Mouse (Mus musculus): ENCODE results near the gene Osbpl2. TPM values are rescaled to one million over a fixed set of nuclear protein-coding genes. Genes with fewer than 3 reads are reported as not detected.
A peak's percentile ranks its signal among the peaks of the same experiment; 100 is the strongest.

Gene Osbpl2
- polyA plus RNA-seq, 1 experiment from 2014 or later, result 24.9 TPM

- Histone ChIP-seq H3K9me3 (no peaks in the 10 kb centered on the region), H3K4me3 (no peak overlapping the region), H3K4me1 (peaks cover 36% of the 10 kb centered on the region), H3K27me3 (replicated peaks; ENCODE audit: low read depth, poor library complexity, severe bottlenecking) (peaks cover 11% of the 10 kb centered on the region; the same call in 1 of the 2 replicates), H3K36me3 (replicated peaks) (no peaks in the 10 kb centered on the region), H3K27ac (replicated peaks) (no peak overlapping the region)
- no peak for DNase-seq (ENCODE audit: low spot score)
- 62% methylated on average over 17 of the region's 17 CpGs for WGBS
These were observed 4.9 kb upstream of the Osbpl2 start for GRCm38 (mm10) chr2:180113909-180114890.

GRCm38 (mm10) chr2:180115279-180115678 lies 3.8 kb upstream of the Osbpl2 start:
- H3K27ac ChIP-seq (replicated peaks), result no peak overlapping the region

GRCm38 (mm10) chr2:180116081-180116493 lies 3.0 kb upstream of the Osbpl2 start:
- Histone ChIP-seq H3K36me3 (replicated peaks) (no peaks in the 10 kb centered on the region), H3K4me1 (peaks cover 44% of the 10 kb centered on the region), H3K27ac (replicated peaks) (peak overlapping the region; percentile 75; the same call in 1 of the 2 replicates), H3K27me3 (replicated peaks; ENCODE audit: low read depth, poor library complexity, severe bottlenecking) (peaks cover 8% of the 10 kb centered on the region; the same call in 1 of the 2 replicates), H3K4me3 (no peak overlapping the region), H3K9me3 (no peaks in the 10 kb centered on the region)
- no peak for DNase-seq (ENCODE audit: low spot score)
- WGBS, result 78% methylated on average over 10 of the region's 10 CpGs

More at GRCm38 (mm10) chr2:180115279-180115678, 3.8 kb upstream of the Osbpl2 start:
- H3K4me3 ChIP-seq, result no peak overlapping the region
- H3K27me3 ChIP-seq (replicated peaks; ENCODE audit: low read depth, poor library complexity, severe bottlenecking), result peaks cover 10% of the 10 kb centered on the region; the same call in 1 of the 2 replicates
- no peaks in the 10 kb centered on the region for H3K36me3 ChIP-seq (replicated peaks)
- no peaks in the 10 kb centered on the region for H3K9me3 ChIP-seq
- 56% methylated on average over 6 of the region's 6 CpGs for WGBS
- no peak for DNase-seq (ENCODE audit: low spot score)
- H3K4me1 ChIP-seq, result peaks cover 43% of the 10 kb centered on the region

- Histone ChIP-seq H3K36me3 (replicated peaks) (no peaks in the 10 kb centered on the region), H3K27me3 (replicated peaks; ENCODE audit: low read depth, poor library complexity, severe bottlenecking) (peaks cover 8% of the 10 kb centered on the region; the same call in 1 of the 2 replicates), H3K27ac (replicated peaks) (peak overlapping the region; percentile 75), H3K9me3 (no peaks in the 10 kb centered on the region), H3K4me1 (peaks cover 44% of the 10 kb centered on the region), H3K4me3 (peak overlapping the region; percentile 77)
- 73% methylated on average over 8 of the region's 8 CpGs for WGBS
- DNase-seq (ENCODE audit: low spot score), result no peak
These were observed 2.2 kb upstream of the Osbpl2 start for GRCm38 (mm10) chr2:180116741-180117484.

GRCm38 (mm10) chr2:180117485-180118194 lies 1.5 kb upstream of the Osbpl2 start:
- peaks cover 44% of the 10 kb centered on the region for H3K4me1 ChIP-seq
- no peaks in the 10 kb centered on the region for H3K9me3 ChIP-seq
- H3K36me3 ChIP-seq (replicated peaks), result no peaks in the 10 kb centered on the region
- H3K4me3 ChIP-seq, result peak overlapping the region; percentile 77
- DNase-seq (ENCODE audit: low spot score), result peak; percentile 69
- peak overlapping the region; percentile 75 for H3K27ac ChIP-seq (replicated peaks)
- H3K27me3 ChIP-seq (replicated peaks; ENCODE audit: low read depth, poor library complexity, severe bottlenecking), result peaks cover 8% of the 10 kb centered on the region; the same call in 1 of the 2 replicates
- 9% methylated on average over 13 of the region's 13 CpGs for WGBS

- peaks cover 10% of the 10 kb centered on the region for H3K36me3 ChIP-seq (replicated peaks)
- peaks cover 44% of the 10 kb centered on the region for H3K4me1 ChIP-seq
- DNase-seq (ENCODE audit: low spot score), result peak; percentile 65
- peak overlapping the region; percentile 77 for H3K4me3 ChIP-seq
- H3K27me3 ChIP-seq (replicated peaks; ENCODE audit: low read depth, poor library complexity, severe bottlenecking), result peaks cover 8% of the 10 kb centered on the region; the same call in 1 of the 2 replicates
- 1% methylated on average over 68 of the region's 68 CpGs for WGBS
- peak overlapping the region; percentile 81 for H3K27ac ChIP-seq (replicated peaks)
- 0 out of 2 replicates have a peak, but pooled peaks cover 3% of the 10 kb centered on the region for H3K9me3 ChIP-seq
These were observed 559 bp downstream of the Osbpl2 start for GRCm38 (mm10) chr2:180119439-180120291.

- no peak overlapping the region for H3K27ac ChIP-seq (replicated peaks)
- WGBS, result 72% methylated on average over 5 of the region's 5 CpGs
- DNase-seq (ENCODE audit: low spot score), result no peak
- H3K9me3 ChIP-seq, result 0 out of 2 replicates have a peak, but pooled peaks cover 3% of the 10 kb centered on the region
- H3K4me1 ChIP-seq, result peaks cover 43% of the 10 kb centered on the region
- peaks cover 10% of the 10 kb centered on the region for H3K36me3 ChIP-seq (replicated peaks)
- peaks cover 8% of the 10 kb centered on the region; the same call in 1 of the 2 replicates for H3K27me3 ChIP-seq (replicated peaks; ENCODE audit: low read depth, poor library complexity, severe bottlenecking)
- peak overlapping the region; percentile 77 for H3K4me3 ChIP-seq
These were observed 1.2 kb downstream of the Osbpl2 start for GRCm38 (mm10) chr2:180120292-180120761.

GRCm38 (mm10) chr2:180124192-180124591 lies 5.1 kb downstream of the Osbpl2 start:
- Histone ChIP-seq H3K36me3 (replicated peaks) (peaks cover 10% of the 10 kb centered on the region), H3K4me3 (no peak overlapping the region), H3K27me3 (replicated peaks; ENCODE audit: low read depth, poor library complexity, severe bottlenecking) (no peaks in the 10 kb centered on the region), H3K27ac (replicated peaks) (no peak overlapping the region), H3K4me1 (peaks cover 31% of the 10 kb centered on the region), H3K9me3 (0 out of 2 replicates have a peak, but pooled peaks cover 3% of the 10 kb centered on the region)
- 79% methylated on average over 2 of the region's 2 CpGs for WGBS
- no peak for DNase-seq (ENCODE audit: low spot score)

GRCm38 (mm10) chr2:180126195-180126594 lies 7.1 kb downstream of the Osbpl2 start:
- DNase-seq (ENCODE audit: low spot score), result no peak
- Histone ChIP-seq H3K27me3 (replicated peaks; ENCODE audit: low read depth, poor library complexity, severe bottlenecking) (no peaks in the 10 kb centered on the region), H3K4me1 (peaks cover 23% of the 10 kb centered on the region), H3K27ac (replicated peaks) (no peak overlapping the region), H3K36me3 (replicated peaks) (peaks cover 10% of the 10 kb centered on the region), H3K4me3 (no peak overlapping the region), H3K9me3 (0 out of 2 replicates have a peak, but pooled peaks cover 3% of the 10 kb centered on the region)
- 21% methylated on average over 4 of the region's 4 CpGs for WGBS

- Histone ChIP-seq H3K36me3 (replicated peaks) (peaks cover 10% of the 10 kb centered on the region), H3K27me3 (replicated peaks; ENCODE audit: low read depth, poor library complexity, severe bottlenecking) (no peaks in the 10 kb centered on the region), H3K4me3 (no peak overlapping the region), H3K9me3 (0 out of 2 replicates have a peak, but pooled peaks cover 3% of the 10 kb centered on the region), H3K4me1 (peaks cover 23% of the 10 kb centered on the region), H3K27ac (replicated peaks) (no peak overlapping the region)
- WGBS, result 57% methylated on average over 1 of the region's 1 CpGs
- no peak for DNase-seq (ENCODE audit: low spot score)
These were observed 8.6 kb downstream of the Osbpl2 start for GRCm38 (mm10) chr2:180127675-180128074.

GRCm38 (mm10) chr2:180133231-180133630 lies 14.1 kb downstream of the Osbpl2 start:
- H3K4me3 ChIP-seq, result no peak overlapping the region
- H3K36me3 ChIP-seq (replicated peaks), result peaks cover 1% of the 10 kb centered on the region
- H3K27ac ChIP-seq (replicated peaks), result no peak overlapping the region
- H3K27me3 ChIP-seq (replicated peaks; ENCODE audit: low read depth, poor library complexity, severe bottlenecking), result no peaks in the 10 kb centered on the region
- H3K4me1 ChIP-seq, result no peaks in the 10 kb centered on the region
- no peak for DNase-seq (ENCODE audit: low spot score)
- WGBS, result 95% methylated on average over 4 of the region's 4 CpGs
- no peaks in the 10 kb centered on the region for H3K9me3 ChIP-seq

Data from embryonic facial prominence, embryonic 10.5 days (tissue).